Mouse (Mus musculus): Measurements from ENCODE around the gene Trim31. TPM values are rescaled to one million over a fixed set of nuclear protein-coding genes. Genes with fewer than 3 reads are reported as not detected.

Trim31 gene
- total RNA-seq, 2 experiments from 2014 or later = not detected

- DNase-seq = no peak
Measured at GRCm38 (mm10) chr17:36944121-36944775, 46.3 kb downstream of the Trim31 start.

- peak; percentile 57 to 73 for DNase-seq
Measured at GRCm38 (mm10) chr17:36947051-36947819, 49.3 kb downstream of the Trim31 start.

GRCm38 (mm10) chr17:36948286-36948685 is 50.4 kb downstream of the Trim31 start:
- no peak for DNase-seq

GRCm38 (mm10) chr17:36949265-36949664 is 51.3 kb downstream of the Trim31 start:
- DNase-seq = no peak

- peak; percentile 97 to 98 for DNase-seq
Measured at GRCm38 (mm10) chr17:36950981-36951947, 53.3 kb downstream of the Trim31 start, which contains the start of gene Ppp1r11. TSS of gene Ppp1r11 (minus strand) at chr17:36951741.

- DNase-seq = no peak
Measured at GRCm38 (mm10) chr17:36952631-36953030, 54.7 kb downstream of the Trim31 start.

GRCm38 (mm10) chr17:36953062-36953461 is 55.1 kb downstream of the Trim31 start:
- DNase-seq = no peak

- peak; percentile 96 for DNase-seq
Measured at GRCm38 (mm10) chr17:36957999-36958743, 60.3 kb downstream of the Trim31 start, which contains the start of the genes Znrd1 and Znrd1as. TSS of gene Znrd1 (minus strand) at chr17:36958559. TSS of gene Znrd1as (plus strand) at chr17:36958592.

GRCm38 (mm10) chr17:36958884-36959283 is 61.0 kb downstream of the Trim31 start:
- no peak for DNase-seq

Other genes starting within 250 kb of the Trim31 start
- gene H2-M1, start 225.9 kb upstream of the Trim31 start, total RNA-seq (2021) = not detected
- gene H2-M10.5, start 125.2 kb upstream of the Trim31 start, total RNA-seq (2021) = not detected
- gene H2-M10.6, start 85.9 kb upstream of the Trim31 start, total RNA-seq (2021) = not detected
- 10 to 100 TPM; 17.8 to 18.5 TPM for gene Trim26, start 61.0 kb upstream of the Trim31 start, total RNA-seq (2021)
- not detected for gene Trim15, start 30.9 kb upstream of the Trim31 start, total RNA-seq (2021)
- under 1 TPM; 0.33 to 0.35 TPM for gene Trim10, start 28.5 kb upstream of the Trim31 start, total RNA-seq (2021)
- not detected for gene Trim40, start 8.0 kb upstream of the Trim31 start, total RNA-seq (2021)
- under 1 TPM; 0.72 to 0.87 TPM for gene Rnf39, start 44.8 kb downstream of the Trim31 start, total RNA-seq (2021)
- 100 to 1,000 TPM in 1 of 2 experiments, 10 to 100 TPM in 1; 95.7 to 113 TPM for gene Ppp1r11, start 53.6 kb downstream of the Trim31 start, total RNA-seq (2021)
- 10 to 100 TPM; 29.1 to 31.1 TPM for gene Znrd1, start 60.4 kb downstream of the Trim31 start, total RNA-seq (2021)
- gene Znrd1as, start 60.5 kb downstream of the Trim31 start, total RNA-seq (2021) = 10 to 100 TPM; 15.1 to 16.2 TPM
- gene 2410137M14Rik, start 83.1 kb downstream of the Trim31 start, total RNA-seq (2021) = 1 to 10 TPM in 1 of 2 experiments, under 1 TPM in 1; 0.90 to 1.0 TPM
- gene H2-M5, start 91.4 kb downstream of the Trim31 start, total RNA-seq (2021) = not detected
- 1 to 10 TPM; 1.7 to 2.0 TPM for gene Zfp57, start 103.0 kb downstream of the Trim31 start, total RNA-seq (2021)
- not detected for gene Mog, start 125.3 kb downstream of the Trim31 start, total RNA-seq (2021)
- 1 to 10 TPM; 6.0 to 8.2 TPM for gene Gabbr1, start 147.8 kb downstream of the Trim31 start, total RNA-seq (2021)
- gene Olfr90, start 190.4 kb downstream of the Trim31 start, total RNA-seq (2021) = not detected
- gene Olfr91, start 200.2 kb downstream of the Trim31 start, total RNA-seq (2021) = not detected
- gene Olfr92, start 222.0 kb downstream of the Trim31 start, total RNA-seq (2021) = not detected